8 mouse cellular contexts compared by ENCODE assay signal in the genomic region with DNA sequence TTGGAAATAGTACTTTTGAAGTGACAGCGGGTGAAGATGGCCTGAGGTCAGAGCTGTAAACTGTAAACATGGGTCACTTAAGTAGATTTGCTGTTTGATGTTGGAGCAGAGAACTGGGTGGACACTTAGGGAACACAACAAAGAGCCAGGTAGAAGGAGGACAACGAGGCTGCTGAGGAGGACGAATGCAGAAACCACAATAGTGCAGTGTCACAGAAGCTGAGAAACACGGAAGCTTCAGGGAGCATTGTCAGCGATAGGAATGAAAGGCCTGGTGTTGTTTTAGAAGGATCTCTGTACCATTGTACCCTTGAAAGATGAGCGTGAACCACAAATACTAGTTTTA. TPM values are rescaled to one million over a fixed set of nuclear protein-coding genes. Genes with fewer than 3 reads are reported as not detected.
DNase-seq lines count a peak whose midpoint lies in the region; ATAC-seq and TF ChIP-seq lines count a peak whose summit lies in the region.

No protein-coding gene starts in this region.

- TF ChIP-seq EP300 in heart, adult 2 months (IDR thresholded peaks at IDR 0.05; ENCODE audit: insufficient read depth, low read depth, low read length), result no peak

- peak overlapping the region; percentile 91; the same call in 1 of the 2 replicates for H3K9ac ChIP-seq in heart, adult 2 months (ENCODE audit: low read depth, low read length)
- peak overlapping the region; percentile 89 for H3K9ac ChIP-seq in forebrain, embryonic 15.5 days (replicated peaks)
- H3K9ac ChIP-seq in liver, embryonic 15.5 days, result peak overlapping the region; percentile 91

- H3K4me3 ChIP-seq in heart, adult 2 months, result peak overlapping the region; percentile 88
- H3K4me3 ChIP-seq in E14TG2a.4 (replicated peaks; ENCODE audit: low read length), result peak overlapping the region; percentile 95
- peak overlapping the region; percentile 83 for H3K4me3 ChIP-seq in forebrain, embryonic 15.5 days
- H3K4me3 ChIP-seq in liver, embryonic 15.5 days (replicated peaks), result peak overlapping the region; percentile 96

- peak overlapping the region; percentile 69 for H3K4me2 ChIP-seq in forebrain, embryonic 15.5 days (replicated peaks)
- peak overlapping the region; percentile 75 for H3K4me2 ChIP-seq in liver, embryonic 15.5 days

- no peak for TF ChIP-seq CTCF in heart, adult 2 months (IDR thresholded peaks at IDR 0.05)
- TF ChIP-seq CTCF in E14TG2a.4 (conservative IDR thresholded peaks at IDR 0.05; ENCODE audit: low read length), result no peak

- no peaks in the 10 kb centered on the region for H3K27me3 ChIP-seq in heart, adult 2 months (ENCODE audit: control insufficient read depth, insufficient read depth, low read length)
- no peaks in the 10 kb centered on the region for H3K27me3 ChIP-seq in E14TG2a.4 (ENCODE audit: insufficient read depth, low read length)
- H3K27me3 ChIP-seq in forebrain, embryonic 15.5 days, result no peaks in the 10 kb centered on the region
- H3K27me3 ChIP-seq in liver, embryonic 15.5 days, result no peaks in the 10 kb centered on the region

- DNase-seq in heart, adult 2 months, result peak in 1 of 2 experiments; percentile 9
- no peak for DNase-seq in heart, adult 9 months (ENCODE audit: low spot score in 2 of 2)
- DNase-seq in thymus, postnatal 14 days, result peak; percentile 30
- no peak for DNase-seq in Muller cell, postnatal 12 days (ENCODE audit: inconsistent ontology term)
- no peak for DNase-seq in right cerebral cortex, postnatal 36 days (ENCODE audit: low spot score in 2 of 2)

- no peaks in the 10 kb centered on the region for H3K9me3 ChIP-seq in E14TG2a.4 (ENCODE audit: low read length)
- no peaks in the 10 kb centered on the region for H3K9me3 ChIP-seq in forebrain, embryonic 15.5 days
- no peaks in the 10 kb centered on the region for H3K9me3 ChIP-seq in liver, embryonic 15.5 days (replicated peaks)

- intact Hi-C loops in heart, adult 2 months (cut with DNase I), result loop anchor here (5.0 kb wide), 1 partner anchor 57 kb away; a partner anchor contains a TSS

- H3K27ac ChIP-seq in heart, adult 2 months, result peak overlapping the region; percentile 94
- H3K27ac ChIP-seq in forebrain, embryonic 15.5 days (replicated peaks), result peak overlapping the region; percentile 95; the same call in 1 of the 2 replicates
- peak overlapping the region; percentile 97 for H3K27ac ChIP-seq in liver, embryonic 15.5 days (replicated peaks)

- H3K36me3 ChIP-seq in heart, adult 2 months (ENCODE audit: control insufficient read depth, insufficient read depth, low read length), result peaks cover 5% of the 10 kb centered on the region
- H3K36me3 ChIP-seq in E14TG2a.4 (ENCODE audit: insufficient read depth, low read length), result peaks cover 29% of the 10 kb centered on the region
- H3K36me3 ChIP-seq in forebrain, embryonic 15.5 days, result 0 out of 2 replicates have a peak, but pooled peaks cover 2% of the 10 kb centered on the region
- H3K36me3 ChIP-seq in liver, embryonic 15.5 days (replicated peaks), result peaks cover 12% of the 10 kb centered on the region

- peaks cover 8% of the 10 kb centered on the region for H3K79me2 ChIP-seq in heart, adult 2 months (replicated peaks; ENCODE audit: control insufficient read depth, insufficient read depth, low read length)

- no peak for ATAC-seq in forebrain, embryonic 15.5 days (replicated peaks)
- ATAC-seq in liver, embryonic 15.5 days (ENCODE audit: insufficient read depth), result no peak

- no peak for TF ChIP-seq POLR2A in heart, adult 2 months (IDR thresholded peaks at IDR 0.05; ENCODE audit: insufficient read depth, low read depth, low read length)

- H3K4me1 ChIP-seq in heart, adult 2 months (ENCODE audit: control insufficient read depth, insufficient read depth, low read length), result peaks cover 5% of the 10 kb centered on the region
- H3K4me1 ChIP-seq in E14TG2a.4 (replicated peaks; ENCODE audit: low read depth, low read length), result peaks cover 50% of the 10 kb centered on the region
- H3K4me1 ChIP-seq in forebrain, embryonic 15.5 days, result peaks cover 27% of the 10 kb centered on the region
- peaks cover 31% of the 10 kb centered on the region for H3K4me1 ChIP-seq in liver, embryonic 15.5 days (replicated peaks)

- WGBS in heart, adult 2 months, result 12% methylated on average over 6 of the region's 6 CpGs
- WGBS in forebrain, embryonic 15.5 days, result 29% methylated on average over 6 of the region's 6 CpGs
- 5% methylated on average over 6 of the region's 6 CpGs for WGBS in liver, embryonic 15.5 days (ENCODE audit: insufficient replicate concordance)

RNA-seq across cellular contexts. Expression of a gene that starts 1.1 kb away (rescaled TPM):
- 10 to 100 TPM; 35.1 to 38.0 TPM for total RNA-seq in heart, adult 2 months (2021)
- polyA plus RNA-seq in heart, adult 2 months (2012; rRNA removed), result 16.8 and 24.5 TPM in 2 replicates
- polyA plus RNA-seq in forebrain, embryonic 15.5 days (2015; fragmentation: Nextera tagmentation; extraction: Ambion mirVana), result 65.8 and 67.4 TPM in 2 replicates
- polyA plus RNA-seq in liver, embryonic 15.5 days (2015; fragmentation: Nextera tagmentation; extraction: Ambion mirVana), result 20.4 and 21.2 TPM in 2 replicates

RNA-seq across cellular contexts. Expression of a gene that starts 58.0 kb away (rescaled TPM):
- total RNA-seq in heart, adult 2 months (2021), result 10 to 100 TPM; 37.3 to 49.6 TPM
- polyA plus RNA-seq in heart, adult 2 months (2012; rRNA removed), result 27.4 and 58.5 TPM in 2 replicates
- polyA plus RNA-seq in forebrain, embryonic 15.5 days (2015; fragmentation: Nextera tagmentation; extraction: Ambion mirVana), result 259 and 274 TPM in 2 replicates
- polyA plus RNA-seq in liver, embryonic 15.5 days (2015; fragmentation: Nextera tagmentation; extraction: Ambion mirVana), result 92.7 and 93.2 TPM in 2 replicates
